Mouse (Mus musculus): Measurements from ENCODE around the gene Glod5. TPM values are rescaled to one million over a fixed set of nuclear protein-coding genes. Genes with fewer than 3 reads are reported as not detected.

Glod5 gene
- polyA plus RNA-seq (2014; fragmentation: Illumina TruSeq; extraction: RNeasy Lipid Tissue Mini Kit (QIAGEN cat#74804); ENCODE audit: low read depth, low replicate concordance): 0.62 TPM

GRCm38 (mm10) chrX:8018286-8018685, at the start of gene Glod5:
Gene Glod5, minus strand, starts transcription at chrX:8018492.

GRCm38 (mm10) chrX:7977892-7978291, 40.4 kb downstream of the Glod5 start, which contains the start of gene Gata1:
Gene Gata1, minus strand, starts transcription at chrX:7978071.

Other genes starting within 250 kb of the Glod5 start
- gene Gripap1, start 228.7 kb downstream of the Glod5 start, polyA plus RNA-seq (2014; fragmentation: Illumina TruSeq; extraction: RNeasy Lipid Tissue Mini Kit (QIAGEN cat#74804); ENCODE audit: low read depth, low replicate concordance): 10.5 TPM
- gene Kcnd1, start 196.2 kb downstream of the Glod5 start, polyA plus RNA-seq (2014; fragmentation: Illumina TruSeq; extraction: RNeasy Lipid Tissue Mini Kit (QIAGEN cat#74804); ENCODE audit: low read depth, low replicate concordance): 0.41 TPM
- 12.9 TPM for gene Otud5, start 177.1 kb downstream of the Glod5 start, polyA plus RNA-seq (2014; fragmentation: Illumina TruSeq; extraction: RNeasy Lipid Tissue Mini Kit (QIAGEN cat#74804); ENCODE audit: low read depth, low replicate concordance)
- 3.4 TPM for gene Pim2, start 140.2 kb downstream of the Glod5 start, polyA plus RNA-seq (2014; fragmentation: Illumina TruSeq; extraction: RNeasy Lipid Tissue Mini Kit (QIAGEN cat#74804); ENCODE audit: low read depth, low replicate concordance)
- gene Slc35a2, start 134.5 kb downstream of the Glod5 start, polyA plus RNA-seq (2014; fragmentation: Illumina TruSeq; extraction: RNeasy Lipid Tissue Mini Kit (QIAGEN cat#74804); ENCODE audit: low read depth, low replicate concordance): 1.7 TPM
- gene Pqbp1, start 119.2 kb downstream of the Glod5 start, polyA plus RNA-seq (2014; fragmentation: Illumina TruSeq; extraction: RNeasy Lipid Tissue Mini Kit (QIAGEN cat#74804); ENCODE audit: low read depth, low replicate concordance): 2.6 TPM
- gene Timm17b, start 119.1 kb downstream of the Glod5 start, polyA plus RNA-seq (2014; fragmentation: Illumina TruSeq; extraction: RNeasy Lipid Tissue Mini Kit (QIAGEN cat#74804); ENCODE audit: low read depth, low replicate concordance): 1.5 TPM
- gene Gm10491, start 110.7 kb downstream of the Glod5 start, polyA plus RNA-seq (2014; fragmentation: Illumina TruSeq; extraction: RNeasy Lipid Tissue Mini Kit (QIAGEN cat#74804); ENCODE audit: low read depth, low replicate concordance): not detected
- not detected for gene Gm10490, start 109.0 kb downstream of the Glod5 start, polyA plus RNA-seq (2014; fragmentation: Illumina TruSeq; extraction: RNeasy Lipid Tissue Mini Kit (QIAGEN cat#74804); ENCODE audit: low read depth, low replicate concordance)
- gene Pcsk1n, start 98.7 kb downstream of the Glod5 start, polyA plus RNA-seq (2014; fragmentation: Illumina TruSeq; extraction: RNeasy Lipid Tissue Mini Kit (QIAGEN cat#74804); ENCODE audit: low read depth, low replicate concordance): not detected
- gene Eras, start 89.9 kb downstream of the Glod5 start, polyA plus RNA-seq (2014; fragmentation: Illumina TruSeq; extraction: RNeasy Lipid Tissue Mini Kit (QIAGEN cat#74804); ENCODE audit: low read depth, low replicate concordance): 0.20 TPM
- 9.8 TPM for gene Hdac6, start 70.6 kb downstream of the Glod5 start, polyA plus RNA-seq (2014; fragmentation: Illumina TruSeq; extraction: RNeasy Lipid Tissue Mini Kit (QIAGEN cat#74804); ENCODE audit: low read depth, low replicate concordance)
- gene Gata1, start 40.4 kb downstream of the Glod5 start, polyA plus RNA-seq (2014; fragmentation: Illumina TruSeq; extraction: RNeasy Lipid Tissue Mini Kit (QIAGEN cat#74804); ENCODE audit: low read depth, low replicate concordance): 3.4 TPM
- gene Suv39h1, start 56.3 kb upstream of the Glod5 start, polyA plus RNA-seq (2014; fragmentation: Illumina TruSeq; extraction: RNeasy Lipid Tissue Mini Kit (QIAGEN cat#74804); ENCODE audit: low read depth, low replicate concordance): 8.2 TPM
- gene Was, start 72.0 kb upstream of the Glod5 start, polyA plus RNA-seq (2014; fragmentation: Illumina TruSeq; extraction: RNeasy Lipid Tissue Mini Kit (QIAGEN cat#74804); ENCODE audit: low read depth, low replicate concordance): 0.10 TPM
- 10.0 TPM for gene Wdr13, start 114.4 kb upstream of the Glod5 start, polyA plus RNA-seq (2014; fragmentation: Illumina TruSeq; extraction: RNeasy Lipid Tissue Mini Kit (QIAGEN cat#74804); ENCODE audit: low read depth, low replicate concordance)
- 99.1 TPM for gene Rbm3, start 127.4 kb upstream of the Glod5 start, polyA plus RNA-seq (2014; fragmentation: Illumina TruSeq; extraction: RNeasy Lipid Tissue Mini Kit (QIAGEN cat#74804); ENCODE audit: low read depth, low replicate concordance)
- gene Tbc1d25, start 157.7 kb upstream of the Glod5 start, polyA plus RNA-seq (2014; fragmentation: Illumina TruSeq; extraction: RNeasy Lipid Tissue Mini Kit (QIAGEN cat#74804); ENCODE audit: low read depth, low replicate concordance): 0.59 TPM
- 9.1 TPM for gene Ebp, start 175.0 kb upstream of the Glod5 start, polyA plus RNA-seq (2014; fragmentation: Illumina TruSeq; extraction: RNeasy Lipid Tissue Mini Kit (QIAGEN cat#74804); ENCODE audit: low read depth, low replicate concordance)
- gene Porcn, start 188.0 kb upstream of the Glod5 start, polyA plus RNA-seq (2014; fragmentation: Illumina TruSeq; extraction: RNeasy Lipid Tissue Mini Kit (QIAGEN cat#74804); ENCODE audit: low read depth, low replicate concordance): 2.8 TPM
- gene Ftsj1, start 233.9 kb upstream of the Glod5 start, polyA plus RNA-seq (2014; fragmentation: Illumina TruSeq; extraction: RNeasy Lipid Tissue Mini Kit (QIAGEN cat#74804); ENCODE audit: low read depth, low replicate concordance): 2.8 TPM

All from testis, adult 10 weeks (tissue).